Mouse (Mus musculus) heart, embryonic 16.5 days (tissue): Measurements from ENCODE around the gene Tgfbr3. TPM values are rescaled to one million over a fixed set of nuclear protein-coding genes. Genes with fewer than 3 reads are reported as not detected.
A peak's percentile ranks its signal among the peaks of the same experiment; 100 is the strongest.

Source experiments
- ATAC-seq: fragments of 200-750 bp; cut with Nextera tagmentation; replicated peaks from 2 replicates; pipeline ENCODE4 v1.8.0; 2017; ENCODE audit warnings: moderate number of reproducible peaks; ENCODE audit not compliant: insufficient read depth, low FRiP score; ENCODE audit errors: extremely low read depth
- H3K27ac ChIP-seq: fragments of 300-500 bp; sonication (generic); 2 replicates; pipeline ENCODE4 v1.5.1; 2014; ENCODE audit warnings: mild to moderate bottlenecking, low read length, control low read depth, moderate library complexity
- H3K27me3 ChIP-seq: fragments of 300-500 bp; sonication (generic); 2 replicates; pipeline ENCODE4 v1.6.1; 2014; ENCODE audit warnings: low read length, mixed read lengths; ENCODE audit not compliant: control insufficient read depth, insufficient read depth
- H3K36me3 ChIP-seq: fragments of 300-500 bp; sonication (generic); 2 replicates; pipeline ENCODE4 v1.6.1; 2014; ENCODE audit not compliant: control insufficient read depth, insufficient read depth
- H3K4me1 ChIP-seq: fragments of 300-500 bp; sonication (generic); 2 replicates; pipeline ENCODE4 v1.6.1; 2014; ENCODE audit warnings: low read length, mixed read lengths; ENCODE audit not compliant: control insufficient read depth, insufficient read depth
- H3K4me2 ChIP-seq: fragments of 300-500 bp; sonication (generic); 2 replicates; pipeline ENCODE4 v1.6.1; 2014; ENCODE audit warnings: low read depth, mild to moderate bottlenecking, control low read depth, low read length
- H3K4me3 ChIP-seq: fragments of 300-500 bp; sonication (generic); 2 replicates; pipeline ENCODE4 v1.5.1; 2014; ENCODE audit warnings: mild to moderate bottlenecking, control low read depth, low read length
- H3K9ac ChIP-seq: fragments of 300-500 bp; sonication (generic); 2 replicates; pipeline ENCODE4 v1.6.1; 2014; ENCODE audit warnings: low read length, control low read depth
- H3K9me3 ChIP-seq: fragments of 300-500 bp; sonication (generic); replicated peaks from 2 replicates; pipeline ENCODE4 v1.6.1; 2016; ENCODE audit warnings: low read length; ENCODE audit not compliant: control insufficient read depth
- WGBS: fragments of 180-500 bp; shearing (Covaris S2); extraction: QIAGEN DNeasy Blood & Tissue Kit; methylation state at CpG from one replicate; pipeline ENCODE4 v1.1.7; 2014; 5-methylcytosine and 5-hydroxymethylcytosine counted together
- polyA plus RNA-seq: library from polyadenylated mRNA; unstranded; fragments of >200 nt; fragmentation: Nextera tagmentation; extraction: Ambion mirVana; gene quantifications from 2 replicates; pipeline ENCODE4 v1.2.1, GENCODE M21; 2015

Tgfbr3 gene
- polyA plus RNA-seq = 20.1 and 23.2 TPM in 2 replicates

- peak; percentile 88 for ATAC-seq
- H3K36me3 ChIP-seq = no peaks in the 10 kb centered on the region
- H3K9ac ChIP-seq = peak within 1 kb of the TSS; percentile 97
- peak within 1 kb of the TSS; percentile 87 for H3K4me2 ChIP-seq
- WGBS = 0% methylated on average over 48 of the region's 54 CpGs
- H3K27ac ChIP-seq = peak within 1 kb of the TSS; percentile 96
- H3K4me1 ChIP-seq = peaks cover 16% of the 10 kb centered on the region
- H3K27me3 ChIP-seq = no peaks in the 10 kb centered on the region
- no peaks in the 10 kb centered on the region for H3K9me3 ChIP-seq
- H3K4me3 ChIP-seq = peak within 1 kb of the TSS; percentile 99
Observed at GRCm38 (mm10) chr5:107289234-107289764, at the start of gene Tgfbr3. Gene Tgfbr3, minus strand, starts transcription at chr5:107289629.

GRCm38 (mm10) chr5:107330916-107331421, 41.5 kb upstream of the Tgfbr3 start, which contains the start of gene Brdt:
Gene Brdt, plus strand, starts transcription at chr5:107331159.
- H3K9ac ChIP-seq = no peak within 1 kb of the TSS
- no peaks in the 10 kb centered on the region for H3K36me3 ChIP-seq
- H3K9me3 ChIP-seq = no peaks in the 10 kb centered on the region
- 87% methylated on average over 30 of the region's 30 CpGs for WGBS
- no peak within 1 kb of the TSS for H3K4me2 ChIP-seq
- no peak within 1 kb of the TSS for H3K27ac ChIP-seq
- ATAC-seq = no peak
- H3K4me3 ChIP-seq = no peak within 1 kb of the TSS
- no peaks in the 10 kb centered on the region for H3K4me1 ChIP-seq
- H3K27me3 ChIP-seq = no peaks in the 10 kb centered on the region

- H3K9me3 ChIP-seq = 0 out of 2 replicates have a peak, but pooled peaks cover 5% of the 10 kb centered on the region
- H3K27me3 ChIP-seq = no peaks in the 10 kb centered on the region
- H3K4me1 ChIP-seq = 0 out of 2 replicates have a peak, but pooled peaks cover 2% of the 10 kb centered on the region
- peak overlapping the region; percentile 40; the same call in 1 of the 2 replicates for H3K4me2 ChIP-seq
- no peak overlapping the region for H3K4me3 ChIP-seq
- no peak for ATAC-seq
- WGBS = 10% methylated on average over 1 of the region's 1 CpGs
- no peaks in the 10 kb centered on the region for H3K36me3 ChIP-seq
- H3K27ac ChIP-seq = no peak overlapping the region
- H3K9ac ChIP-seq = no peak overlapping the region
Observed at GRCm38 (mm10) chr5:107320703-107321102, 31.3 kb upstream of the Tgfbr3 start.

- H3K4me1 ChIP-seq = 0 out of 2 replicates have a peak, but pooled peaks cover 2% of the 10 kb centered on the region
- H3K9me3 ChIP-seq = 0 out of 2 replicates have a peak, but pooled peaks cover 5% of the 10 kb centered on the region
- H3K4me2 ChIP-seq = no peak overlapping the region
- ATAC-seq = no peak
- WGBS = 89% methylated on average over 7 of the region's 7 CpGs
- no peaks in the 10 kb centered on the region for H3K36me3 ChIP-seq
- no peaks in the 10 kb centered on the region for H3K27me3 ChIP-seq
- no peak overlapping the region for H3K27ac ChIP-seq
- H3K9ac ChIP-seq = no peak overlapping the region
- no peak overlapping the region for H3K4me3 ChIP-seq
Observed at GRCm38 (mm10) chr5:107317141-107317540, 27.7 kb upstream of the Tgfbr3 start.

GRCm38 (mm10) chr5:107307432-107307831, 18.0 kb upstream of the Tgfbr3 start:
- Histone ChIP-seq H3K27ac (no peak overlapping the region), H3K4me1 (peaks cover 8% of the 10 kb centered on the region), H3K4me2 (no peak overlapping the region), H3K36me3 (no peaks in the 10 kb centered on the region), H3K27me3 (no peaks in the 10 kb centered on the region), H3K4me3 (no peak overlapping the region), H3K9me3 (no peaks in the 10 kb centered on the region), H3K9ac (no peak overlapping the region)
- WGBS = 70% methylated on average over 4 of the region's 4 CpGs
- ATAC-seq = no peak

- Histone ChIP-seq H3K4me1 (peaks cover 8% of the 10 kb centered on the region), H3K36me3 (no peaks in the 10 kb centered on the region), H3K27ac (no peak overlapping the region), H3K9me3 (no peaks in the 10 kb centered on the region), H3K27me3 (no peaks in the 10 kb centered on the region), H3K4me3 (no peak overlapping the region), H3K9ac (no peak overlapping the region), H3K4me2 (peak overlapping the region; percentile 55)
- WGBS = 56% methylated on average over 13 of the region's 13 CpGs
- ATAC-seq = no peak
Observed at GRCm38 (mm10) chr5:107304117-107304825, 14.8 kb upstream of the Tgfbr3 start.

- peak overlapping the region; percentile 27 for H3K4me3 ChIP-seq
Observed at GRCm38 (mm10) chr5:107303350-107303861, 14.0 kb upstream of the Tgfbr3 start.

GRCm38 (mm10) chr5:107298854-107299253, 9.4 kb upstream of the Tgfbr3 start:
- no peak overlapping the region for H3K9ac ChIP-seq
- H3K4me3 ChIP-seq = no peak overlapping the region
- H3K27me3 ChIP-seq = no peaks in the 10 kb centered on the region
- H3K9me3 ChIP-seq = no peaks in the 10 kb centered on the region
- peaks cover 10% of the 10 kb centered on the region for H3K4me1 ChIP-seq
- no peak overlapping the region for H3K4me2 ChIP-seq
- no peak for ATAC-seq
- no peaks in the 10 kb centered on the region for H3K36me3 ChIP-seq
- H3K27ac ChIP-seq = no peak overlapping the region
- 71% methylated on average over 11 of the region's 11 CpGs for WGBS

More at GRCm38 (mm10) chr5:107303350-107303861, 14.0 kb upstream of the Tgfbr3 start:
- peak overlapping the region; percentile 55 for H3K4me2 ChIP-seq
- H3K27ac ChIP-seq = no peak overlapping the region
- peak overlapping the region; percentile 57 for H3K9ac ChIP-seq
- H3K9me3 ChIP-seq = no peaks in the 10 kb centered on the region
- no peak; the same call in 1 of the 2 replicates for ATAC-seq
- no peaks in the 10 kb centered on the region for H3K36me3 ChIP-seq
- H3K27me3 ChIP-seq = no peaks in the 10 kb centered on the region
- H3K4me1 ChIP-seq = peaks cover 8% of the 10 kb centered on the region
- WGBS = 22% methylated on average over 11 of the region's 11 CpGs
